Mouse (Mus musculus): ENCODE results near the gene Klhl42. TPM values are rescaled to one million over a fixed set of nuclear protein-coding genes. Genes with fewer than 3 reads are reported as not detected.

Klhl42 gene
- polyA plus RNA-seq, 1 experiment from 2014 or later, result 8.4 TPM

Other genes with a start within 250 kb of the Klhl42 start
- not detected in 2 replicates for gene Smco2, start 241.3 kb upstream of the Klhl42 start, polyA plus RNA-seq (2016; fragmentation: Nextera tagmentation; extraction: Ambion mirVana)
- 21.1 and 22.5 TPM in 2 replicates for gene Ppfibp1, start 202.9 kb upstream of the Klhl42 start, polyA plus RNA-seq (2016; fragmentation: Nextera tagmentation; extraction: Ambion mirVana)
- gene 1700034J05Rik, start 137.0 kb upstream of the Klhl42 start, polyA plus RNA-seq (2016; fragmentation: Nextera tagmentation; extraction: Ambion mirVana), result 0.13 TPM in 1 of 2 replicates, not detected in the other
- gene Rep15, start 58.8 kb upstream of the Klhl42 start, polyA plus RNA-seq (2016; fragmentation: Nextera tagmentation; extraction: Ambion mirVana), result 0.74 and 0.75 TPM in 2 replicates
- 70.5 and 71.4 TPM in 2 replicates for gene Mrps35, start 48.6 kb upstream of the Klhl42 start, polyA plus RNA-seq (2016; fragmentation: Nextera tagmentation; extraction: Ambion mirVana)
- 0.18 and 0.51 TPM in 2 replicates for gene Mansc4, start 4.3 kb upstream of the Klhl42 start, polyA plus RNA-seq (2016; fragmentation: Nextera tagmentation; extraction: Ambion mirVana)
- 1.7 and 2.2 TPM in 2 replicates for gene Pthlh, start 172.8 kb downstream of the Klhl42 start, polyA plus RNA-seq (2016; fragmentation: Nextera tagmentation; extraction: Ambion mirVana)